Mouse (Mus musculus) retina, embryonic 14.5 days (tissue): ENCODE measurements around the gene Anp32a.

Experiments
- DNase-seq: peaks from one replicate; pipeline ENCODE4 v3.0.0-alpha.2; 2015; ENCODE audit warnings: low spot score

Anp32a gene

GRCm38 (mm10) chr9:62341123-62341486 is at the start of gene Anp32a:
Anp32a (plus strand) TSS chr9:62341293.
- peak; percentile 98 for DNase-seq

- peak; percentile 94 for DNase-seq
These were observed 45.9 kb upstream of the Anp32a start for GRCm38 (mm10) chr9:62295006-62295698.

- no peak for DNase-seq
These were observed 44.2 kb upstream of the Anp32a start for GRCm38 (mm10) chr9:62296891-62297290.

GRCm38 (mm10) chr9:62315556-62315955 is 25.5 kb upstream of the Anp32a start:
- DNase-seq = no peak

- no peak for DNase-seq
These were observed 22.4 kb upstream of the Anp32a start for GRCm38 (mm10) chr9:62318729-62319128.

- no peak for DNase-seq
These were observed 17.3 kb upstream of the Anp32a start for GRCm38 (mm10) chr9:62323816-62324215.

- no peak for DNase-seq
These were observed 15.1 kb upstream of the Anp32a start for GRCm38 (mm10) chr9:62325965-62326364.

- no peak for DNase-seq
These were observed 6.7 kb upstream of the Anp32a start for GRCm38 (mm10) chr9:62334298-62334825.

GRCm38 (mm10) chr9:62335396-62335795 is 5.7 kb upstream of the Anp32a start:
- DNase-seq = no peak

GRCm38 (mm10) chr9:62337924-62338635 is 3.0 kb upstream of the Anp32a start:
- DNase-seq = no peak

GRCm38 (mm10) chr9:62338636-62339191 is 2.4 kb upstream of the Anp32a start:
- no peak for DNase-seq

- DNase-seq = peak; percentile 33
These were observed 581 bp upstream of the Anp32a start for GRCm38 (mm10) chr9:62340301-62341122.

GRCm38 (mm10) chr9:62341701-62342440 is 778 bp downstream of the Anp32a start:
- DNase-seq = peak; percentile 58

- peak; percentile 70 for DNase-seq
These were observed 1.5 kb downstream of the Anp32a start for GRCm38 (mm10) chr9:62342441-62343191.

- no peak for DNase-seq
These were observed 2.3 kb downstream of the Anp32a start for GRCm38 (mm10) chr9:62343192-62343903.

GRCm38 (mm10) chr9:62343904-62344491 is 2.9 kb downstream of the Anp32a start:
- DNase-seq = peak; percentile 75

- peak; percentile 67 for DNase-seq
These were observed 3.5 kb downstream of the Anp32a start for GRCm38 (mm10) chr9:62344545-62344944.

- no peak for DNase-seq
These were observed 4.0 kb downstream of the Anp32a start for GRCm38 (mm10) chr9:62345081-62345481.

- DNase-seq = no peak
These were observed 4.7 kb downstream of the Anp32a start for GRCm38 (mm10) chr9:62345633-62346387.
